In genomic region chr1:164455614-164456013, GRCm38 (mm10) we compare ENCODE assay signal across 8 mouse cellular contexts. TPM values are rescaled to one million over a fixed set of nuclear protein-coding genes. Genes with fewer than 3 reads are reported as not detected.
DNase-seq lines count a peak whose midpoint lies in the region; ATAC-seq lines count a peak whose summit lies in the region.

No protein-coding gene starts in this region.

- no peak overlapping the region for H3K9ac ChIP-seq in embryonic facial prominence, embryonic 12.5 days
- peak overlapping the region; percentile 46 for H3K9ac ChIP-seq in intestine, embryonic 15.5 days
- peak overlapping the region; percentile 71 for H3K9ac ChIP-seq in midbrain, embryonic 14.5 days (replicated peaks; ENCODE audit: low read length)

- H3K4me1 ChIP-seq in embryonic facial prominence, embryonic 12.5 days: peaks cover 17% of the 10 kb centered on the region
- H3K4me1 ChIP-seq in intestine, embryonic 15.5 days (replicated peaks): peaks cover 13% of the 10 kb centered on the region
- peaks cover 27% of the 10 kb centered on the region for H3K4me1 ChIP-seq in midbrain, embryonic 14.5 days (ENCODE audit: control insufficient read depth, insufficient read depth, low read length)

- H3K9me3 ChIP-seq in embryonic facial prominence, embryonic 12.5 days: no peaks in the 10 kb centered on the region
- no peaks in the 10 kb centered on the region for H3K9me3 ChIP-seq in intestine, embryonic 15.5 days
- no peaks in the 10 kb centered on the region for H3K9me3 ChIP-seq in midbrain, embryonic 14.5 days (ENCODE audit: control insufficient read depth, low read length)

- WGBS in embryonic facial prominence, embryonic 12.5 days: 68% methylated on average over 7 of the region's 7 CpGs
- WGBS in intestine, embryonic 15.5 days: 50% methylated on average over 7 of the region's 7 CpGs
- 47% methylated on average over 7 of the region's 7 CpGs for WGBS in midbrain, embryonic 14.5 days

- peaks cover 45% of the 10 kb centered on the region for H3K27me3 ChIP-seq in embryonic facial prominence, embryonic 12.5 days
- H3K27me3 ChIP-seq in intestine, embryonic 15.5 days (replicated peaks): peaks cover 12% of the 10 kb centered on the region
- H3K27me3 ChIP-seq in midbrain, embryonic 14.5 days (ENCODE audit: control insufficient read depth, insufficient read depth, low read length): no peaks in the 10 kb centered on the region

- no peak overlapping the region for H3K4me3 ChIP-seq in embryonic facial prominence, embryonic 12.5 days
- H3K4me3 ChIP-seq in intestine, embryonic 15.5 days (replicated peaks): peak overlapping the region; percentile 75
- peak overlapping the region; percentile 58 for H3K4me3 ChIP-seq in midbrain, embryonic 14.5 days (replicated peaks; ENCODE audit: low read depth, low read length)

- H3K27ac ChIP-seq in embryonic facial prominence, embryonic 12.5 days: no peak overlapping the region
- peak overlapping the region; percentile 90 for H3K27ac ChIP-seq in intestine, embryonic 15.5 days
- H3K27ac ChIP-seq in midbrain, embryonic 14.5 days (replicated peaks; ENCODE audit: low read depth, low read length): no peak overlapping the region; the same call in 1 of the 2 replicates

- no peak for ATAC-seq in cerebellum, adult (ENCODE audit: insufficient number of reproducible peaks, low FRiP score, low TSS enrichment)
- no peak for ATAC-seq in embryonic facial prominence, embryonic 12.5 days (ENCODE audit: insufficient number of reproducible peaks, insufficient read depth, low FRiP score, low TSS enrichment)
- ATAC-seq in intestine, embryonic 15.5 days: no peak
- no peak for ATAC-seq in midbrain, embryonic 14.5 days (ENCODE audit: low FRiP score, low TSS enrichment)

- H3K4me2 ChIP-seq in embryonic facial prominence, embryonic 12.5 days (replicated peaks): peak overlapping the region; percentile 89; the same call in 1 of the 2 replicates
- H3K4me2 ChIP-seq in intestine, embryonic 15.5 days (replicated peaks): peak overlapping the region; percentile 79
- peak overlapping the region; percentile 61 for H3K4me2 ChIP-seq in midbrain, embryonic 14.5 days (ENCODE audit: low read length)

- no peaks in the 10 kb centered on the region for H3K36me3 ChIP-seq in embryonic facial prominence, embryonic 12.5 days
- H3K36me3 ChIP-seq in intestine, embryonic 15.5 days: no peaks in the 10 kb centered on the region; the same call in 1 of the 2 replicates
- peaks cover 30% of the 10 kb centered on the region for H3K36me3 ChIP-seq in midbrain, embryonic 14.5 days (ENCODE audit: control insufficient read depth, insufficient read depth, low read length)

- peak; percentile 52 for DNase-seq in cerebellum, adult 11 months
- DNase-seq in 3T3-L1 (ENCODE audit: low read depth, low spot score): peak; percentile 46
- DNase-seq in midbrain, embryonic 14.5 days: peak; percentile 74
- DNase-seq in frontal cortex, postnatal 25 days (ENCODE audit: low spot score in 2 of 2): no peak
- DNase-seq in c-Kit-positive CD71-positive TER-119-positive erythroid progenitor cells, embryonic 14.5 days (ENCODE audit: low spot score): no peak

RNA-seq across cellular contexts. Expression of gene Atp1b1, which starts 2.5 kb away (rescaled TPM):
- polyA plus RNA-seq in embryonic facial prominence, embryonic 12.5 days (2016; fragmentation: Nextera tagmentation; extraction: Ambion mirVana): 10.4 and 12.6 TPM in 2 replicates
- polyA plus RNA-seq in intestine, embryonic 15.5 days (2015; fragmentation: Nextera tagmentation; extraction: Ambion mirVana): 203 TPM in 2 replicates
- 133 and 164 TPM in 2 replicates for polyA plus RNA-seq in midbrain, embryonic 14.5 days (2014; fragmentation: Nextera tagmentation; extraction: Ambion mirVana)

Comparison
In these comparisons a context has a peak if more than half of its experiments do, and no peak if none do; other contexts are left out.
1. DNase-seq: peak in cerebellum, adult 11 months (single experiment), 3T3-L1 (single experiment) and midbrain, embryonic 14.5 days (single experiment); none in frontal cortex, postnatal 25 days (0 of 2) and c-Kit-positive CD71-positive TER-119-positive erythroid progenitor cells, embryonic 14.5 days (single experiment).
2. Peak in every context shown above with its lines, with median percentiles within 50 percentile points of each other: H3K4me2 ChIP-seq.